ENCODE assay signal across 13 mouse cellular contexts in the genomic region with DNA sequence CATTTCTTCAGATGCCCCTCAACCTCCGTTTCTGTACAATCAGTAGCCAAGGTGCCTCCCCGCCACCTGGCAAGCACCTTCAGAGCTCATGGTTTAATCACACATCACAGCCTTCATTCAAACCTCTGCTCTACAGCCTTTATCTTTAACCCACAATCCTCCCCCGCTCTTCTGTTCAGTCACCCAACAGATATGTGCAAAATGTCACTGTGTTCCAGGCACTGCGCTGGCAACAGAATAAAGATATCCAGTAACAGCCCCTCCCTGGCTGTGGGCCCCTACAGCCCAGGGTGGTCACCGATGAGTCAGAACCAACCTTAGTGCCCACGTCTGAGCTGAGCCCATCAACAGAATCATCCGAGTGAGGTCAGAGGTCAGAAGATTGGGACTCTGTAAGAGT. TPM values are rescaled to one million over a fixed set of nuclear protein-coding genes. Genes with fewer than 3 reads are reported as not detected.
DNase-seq lines count a peak whose midpoint lies in the region; ATAC-seq and TF ChIP-seq lines count a peak whose summit lies in the region.
"Had no signal": no experiment of that assay in that cellular context is flagged by ENCODE, and none has a peak within 500 bp of the region (broad histone marks: within the 10 kb centered on the region; RNA-seq: fewer than 3 reads in every experiment).

No protein-coding gene starts in this region.

- no peak overlapping the region for H3ac ChIP-seq in C2C12 (ENCODE audit: control insufficient read depth, insufficient read length, low read depth)

- peak; percentile 45 for DNase-seq in 3T3-L1 (ENCODE audit: low read depth, low spot score)
- DNase-seq in testis, postnatal 10 days (ENCODE audit: low spot score), result no peak
- DNase-seq in cerebellum, adult 18-20 months, result no peak
- DNase-seq in kidney, adult 2 months, result no peak
- DNase-seq: cerebellum, adult 9-10 months; spleen, adult 18-20 months had no signal

- H3K4me1 ChIP-seq in liver, embryonic 15.5 days (replicated peaks), result peaks cover 69% of the 10 kb centered on the region
- H3K4me1 ChIP-seq in kidney, adult 2 months (ENCODE audit: control insufficient read depth, insufficient read depth, low read length), result no peaks in the 10 kb centered on the region
- H3K4me1 ChIP-seq: forebrain, embryonic 12.5 days; hindbrain, embryonic 10.5 days had no signal

- no peaks in the 10 kb centered on the region for H3K27me3 ChIP-seq in C2C12 (ENCODE audit: control insufficient read depth, insufficient read depth, insufficient read length)
- no peaks in the 10 kb centered on the region for H3K27me3 ChIP-seq in liver, embryonic 15.5 days
- H3K27me3 ChIP-seq in kidney, adult 2 months (replicated peaks; ENCODE audit: control insufficient read depth, insufficient read depth, low read length), result no peaks in the 10 kb centered on the region
- H3K27me3 ChIP-seq: forebrain, embryonic 12.5 days had no signal

- WGBS in liver, embryonic 15.5 days (ENCODE audit: insufficient replicate concordance), result 22% methylated on average over 7 of the region's 7 CpGs
- WGBS in kidney, adult 2 months, result 63% methylated on average over 7 of the region's 7 CpGs

- H3K4me3 ChIP-seq in C2C12 (ENCODE audit: insufficient read depth, poor library complexity, severe bottlenecking), result no peak overlapping the region
- H3K4me3 ChIP-seq in liver, embryonic 15.5 days (replicated peaks), result no peak overlapping the region
- no peak overlapping the region for H3K4me3 ChIP-seq in kidney, adult 2 months (ENCODE audit: insufficient read depth, low read depth, low read length)
- H3K4me3 ChIP-seq: forebrain, embryonic 12.5 days; hindbrain, embryonic 10.5 days had no signal

- peak overlapping the region; percentile 71 for H3K27ac ChIP-seq in liver, embryonic 15.5 days (replicated peaks)
- no peak overlapping the region for H3K27ac ChIP-seq in kidney, adult 2 months (ENCODE audit: insufficient read depth, low read depth, low read length)
- H3K27ac ChIP-seq: forebrain, embryonic 12.5 days; hindbrain, embryonic 10.5 days; macrophage had no signal

- peak; percentile 62; the same call in 1 of the 2 replicates for ATAC-seq in common myeloid progenitor, adult 5-6 weeks (replicated peaks; ENCODE audit: low read depth, poor library complexity, severe bottlenecking)
- ATAC-seq in liver, embryonic 15.5 days (ENCODE audit: insufficient read depth), result peak; percentile 93
- ATAC-seq: intestine, postnatal 0 days had no signal

- no peaks in the 10 kb centered on the region for H3K9me3 ChIP-seq in liver, embryonic 15.5 days (replicated peaks)
- H3K9me3 ChIP-seq: forebrain, embryonic 12.5 days; hindbrain, embryonic 10.5 days had no signal

- peak overlapping the region; percentile 21 for H3K9ac ChIP-seq in liver, embryonic 15.5 days
- H3K9ac ChIP-seq: forebrain, embryonic 12.5 days had no signal

- H3K4me2 ChIP-seq in liver, embryonic 15.5 days, result peak overlapping the region; percentile 27
- H3K4me2 ChIP-seq: forebrain, embryonic 12.5 days had no signal

- no peaks in the 10 kb centered on the region for H3K36me3 ChIP-seq in C2C12 (ENCODE audit: control insufficient read depth, insufficient read depth)
- H3K36me3 ChIP-seq in liver, embryonic 15.5 days (replicated peaks), result no peaks in the 10 kb centered on the region
- no peaks in the 10 kb centered on the region for H3K36me3 ChIP-seq in kidney, adult 2 months (ENCODE audit: control insufficient read depth, insufficient read depth, low read length)
- H3K36me3 ChIP-seq: forebrain, embryonic 12.5 days; hindbrain, embryonic 10.5 days had no signal

- no peaks in the 10 kb centered on the region for H3K79me3 ChIP-seq in C2C12 (ENCODE audit: low read depth)

- no peaks in the 10 kb centered on the region for H3K79me2 ChIP-seq in C2C12 (ENCODE audit: control insufficient read depth, insufficient read depth)

- TF ChIP-seq POLR2A in kidney, adult 2 months (IDR thresholded peaks at IDR 0.05; ENCODE audit: low read depth, low read length), result no peak

- TF ChIP-seq CTCF in C2C12 (IDR thresholded peaks at IDR 0.05; ENCODE audit: control insufficient read depth, insufficient read depth, insufficient read length), result no peak
- no peak for TF ChIP-seq CTCF in kidney, adult 2 months (conservative IDR thresholded peaks at IDR 0.05; ENCODE audit: insufficient read depth, insufficient read length, low read depth, low read length)

TF ChIP-seq in C2C12, 6 proteins besides CTCF, POLR2A, EP300 and RAD21:
- no peak for TF ChIP-seq USF1 (IDR thresholded peaks at IDR 0.05; ENCODE audit: low read depth)
- peak; percentile 32 for TF ChIP-seq MYOD1 (IDR thresholded peaks at IDR 0.05; ENCODE audit: control insufficient read depth, insufficient read length, low read depth)
- peak; percentile 23 for TF ChIP-seq FOSL1 (IDR thresholded peaks at IDR 0.05; ENCODE audit: insufficient read depth, low read length, poor library complexity, severe bottlenecking)
- no peak for TF ChIP-seq MAX (IDR thresholded peaks at IDR 0.05)
- no peak for TF ChIP-seq MYOG (IDR thresholded peaks at IDR 0.05; ENCODE audit: control insufficient read depth, extremely low read depth, insufficient read length)

RNA-seq across cellular contexts. Expression of a gene that starts 54.3 kb away (rescaled TPM):
- polyA plus RNA-seq in C2C12 (2012; fragmentation: generic; extraction: Trizol), result 56.6 TPM
- not detected in 2 replicates for total RNA-seq in common myeloid progenitor, adult 5-6 weeks (2017)
- polyA plus RNA-seq in liver, embryonic 15.5 days (2015; fragmentation: Nextera tagmentation; extraction: Ambion mirVana), result 2.6 and 3.4 TPM in 2 replicates
- polyA plus RNA-seq in kidney, adult 2 months (2012; rRNA removed), result 91.2 and 109 TPM in 2 replicates

Comparison
In these comparisons a context has a peak if more than half of its experiments do, and no peak if none do; other contexts are left out.
1. RNA of a gene that starts 54.3 kb away (polyA plus RNA-seq): 91.2 to 109 TPM in kidney, adult 2 months and 56.6 TPM in C2C12 (single experiment); 2.6 to 3.4 TPM in liver, embryonic 15.5 days; every median in the first group is over 10 times any median in the second.